Mouse (Mus musculus) thymus, adult 2 months (tissue): ENCODE data around the gene Rims4. TPM values are rescaled to one million over a fixed set of nuclear protein-coding genes. Genes with fewer than 3 reads are reported as not detected.

Experiments used
- DNase-seq: peaks from one replicate; pipeline ENCODE4 v3.0.0; 2021
- H3K27ac ChIP-seq: fragments of 200-500 bp; 2 replicates; pipeline ENCODE4 v1.5.1; 2012; ENCODE audit warnings: low read length, control low read depth; ENCODE audit not compliant: control insufficient read depth, insufficient read depth
- H3K27me3 ChIP-seq: fragments of 200-500 bp; 2 replicates; pipeline ENCODE4 v1.6.1; 2012; ENCODE audit warnings: mild to moderate bottlenecking, low read length, moderate library complexity, mixed read lengths; ENCODE audit not compliant: control insufficient read depth, insufficient read depth
- H3K36me3 ChIP-seq: fragments of 200-500 bp; 2 replicates; pipeline ENCODE4 v1.6.1; 2012; ENCODE audit warnings: mild to moderate bottlenecking, low read length, moderate library complexity; ENCODE audit not compliant: control insufficient read depth, insufficient read depth
- H3K4me1 ChIP-seq: fragments of 200-500 bp; replicated peaks from 2 replicates; pipeline ENCODE4 v1.6.1; 2012; ENCODE audit warnings: low read length; ENCODE audit not compliant: control insufficient read depth, insufficient read depth
- H3K4me3 ChIP-seq: fragments of 200-500 bp; 2 replicates; pipeline ENCODE4 v1.5.1; 2012; ENCODE audit warnings: mild to moderate bottlenecking, low read length, control low read depth, moderate library complexity; ENCODE audit not compliant: control insufficient read depth, insufficient read depth
- CTCF ChIP-seq: fragments of 200-500 bp; IDR thresholded peaks from 2 replicates; pipeline ENCODE4 v1.5.1; 2012; ENCODE audit warnings: mild to moderate bottlenecking, control low read depth, low read length, moderate library complexity, borderline replicate concordance; ENCODE audit not compliant: control insufficient read depth, poor library complexity, insufficient read depth; ENCODE audit errors: extremely low read depth
- POLR2A ChIP-seq: fragments of 200-500 bp; IDR thresholded peaks from 2 replicates; pipeline ENCODE4 v1.6.1; 2012; ENCODE audit warnings: mild to moderate bottlenecking, low read length, control low read depth, moderate library complexity; ENCODE audit not compliant: control insufficient read depth, poor library complexity, insufficient read depth; ENCODE audit errors: extremely low read depth
- WGBS: fragments of 180-500 bp; shearing (Covaris S2); methylation state at CpG from one replicate; pipeline ENCODE4 v1.1.7; 2018; 5-methylcytosine and 5-hydroxymethylcytosine counted together
- polyA plus RNA-seq: library from polyadenylated mRNA; depleted of rRNA; stranded (reverse); fragments of >200 nt; gene quantifications from 2 replicates; pipeline ENCODE4 v1.2.3, GENCODE M21; 2012; rRNA removed

The Rims4 gene
- polyA plus RNA-seq, 1 experiment: 0.04 TPM

GRCm38 (mm10) chr2:163813077-163813476 is 105.4 kb downstream of the Rims4 start:
- no peak overlapping the region for H3K27ac ChIP-seq
- TF ChIP-seq CTCF (no peak), POLR2A (no peak)
- no peaks in the 10 kb centered on the region for H3K27me3 ChIP-seq
- H3K4me3 ChIP-seq: no peak overlapping the region
- no peaks in the 10 kb centered on the region for H3K36me3 ChIP-seq
- no peak for DNase-seq
- 21% methylated on average over 5 of the region's 5 CpGs for WGBS
- no peaks in the 10 kb centered on the region for H3K4me1 ChIP-seq

Other genes with a start within 250 kb of the Rims4 start
- 46.8 and 51.1 TPM in 2 replicates for gene Ada, start 168.4 kb downstream of the Rims4 start, polyA plus RNA-seq
- gene Ccn5, start 97.8 kb downstream of the Rims4 start, polyA plus RNA-seq: 1.7 and 2.1 TPM in 2 replicates
- not detected in 2 replicates for gene Kcnk15, start 65.0 kb downstream of the Rims4 start, polyA plus RNA-seq
- 39.1 and 42.5 TPM in 2 replicates for gene Ywhab, start 76.3 kb upstream of the Rims4 start, polyA plus RNA-seq
- 0.51 and 0.97 TPM in 2 replicates for gene Pabpc1l, start 106.8 kb upstream of the Rims4 start, polyA plus RNA-seq
- 85.1 and 90.1 TPM in 2 replicates for gene Stk4, start 151.6 kb upstream of the Rims4 start, polyA plus RNA-seq
- gene Tomm34, start 152.5 kb upstream of the Rims4 start, polyA plus RNA-seq: 83.7 and 93.8 TPM in 2 replicates